Mouse (Mus musculus) lung, embryonic 16.5 days (tissue): ENCODE data around the gene Mesd. TPM values are rescaled to one million over a fixed set of nuclear protein-coding genes. Genes with fewer than 3 reads are reported as not detected.
A peak's percentile ranks its signal among the peaks of the same experiment; 100 is the strongest.

Experiments
- ATAC-seq: fragments of 200-750 bp; cut with Nextera tagmentation; 2 replicates; pipeline ENCODE4 v1.8.0; 2017; ENCODE audit warnings: low read depth, mild to moderate bottlenecking, moderate library complexity
- H3K27ac ChIP-seq: fragments of 300-500 bp; sonication (generic); 2 replicates; pipeline ENCODE4 v1.5.1; 2014; ENCODE audit warnings: mild to moderate bottlenecking, control low read depth, low read length
- H3K27me3 ChIP-seq: fragments of 300-500 bp; sonication (generic); 2 replicates; pipeline ENCODE4 v1.6.1; 2014; ENCODE audit warnings: low read depth, low read length, mixed read lengths; ENCODE audit not compliant: control insufficient read depth, insufficient read depth
- H3K36me3 ChIP-seq: fragments of 300-500 bp; sonication (generic); 2 replicates; pipeline ENCODE4 v1.6.1; 2014; ENCODE audit warnings: low read length; ENCODE audit not compliant: control insufficient read depth, insufficient read depth
- H3K4me1 ChIP-seq: fragments of 300-500 bp; sonication (generic); replicated peaks from 2 replicates; pipeline ENCODE4 v1.6.1; 2014; ENCODE audit warnings: low read length, mixed read lengths; ENCODE audit not compliant: control insufficient read depth, insufficient read depth
- H3K4me2 ChIP-seq: fragments of 300-500 bp; sonication (generic); 2 replicates; pipeline ENCODE4 v1.6.1; 2014; ENCODE audit warnings: low read depth, low read length, control low read depth
- H3K4me3 ChIP-seq: fragments of 300-500 bp; sonication (generic); 2 replicates; pipeline ENCODE4 v1.5.1; 2014; ENCODE audit warnings: mild to moderate bottlenecking, low read length, control low read depth
- H3K9ac ChIP-seq: fragments of 300-500 bp; sonication (generic); 2 replicates; pipeline ENCODE4 v1.6.1; 2014; ENCODE audit warnings: low read length, control low read depth
- H3K9me3 ChIP-seq: fragments of 300-500 bp; sonication (generic); 2 replicates; pipeline ENCODE4 v1.6.1; 2016; ENCODE audit warnings: low read length; ENCODE audit not compliant: control insufficient read depth
- WGBS: fragments of 180-500 bp; shearing (Covaris S2); extraction: QIAGEN DNeasy Blood & Tissue Kit; methylation state at CpG from one replicate; pipeline ENCODE4 v1.1.7; 2014; 5-methylcytosine and 5-hydroxymethylcytosine counted together
- polyA plus RNA-seq: library from polyadenylated mRNA; unstranded; fragments of >200 nt; fragmentation: Nextera tagmentation; extraction: Ambion mirVana; gene quantifications from 2 replicates; pipeline ENCODE4 v1.2.1, GENCODE M21; 2015

Gene Mesd
- polyA plus RNA-seq, 1 experiment from 2014 or later: 132 TPM

DNA sequence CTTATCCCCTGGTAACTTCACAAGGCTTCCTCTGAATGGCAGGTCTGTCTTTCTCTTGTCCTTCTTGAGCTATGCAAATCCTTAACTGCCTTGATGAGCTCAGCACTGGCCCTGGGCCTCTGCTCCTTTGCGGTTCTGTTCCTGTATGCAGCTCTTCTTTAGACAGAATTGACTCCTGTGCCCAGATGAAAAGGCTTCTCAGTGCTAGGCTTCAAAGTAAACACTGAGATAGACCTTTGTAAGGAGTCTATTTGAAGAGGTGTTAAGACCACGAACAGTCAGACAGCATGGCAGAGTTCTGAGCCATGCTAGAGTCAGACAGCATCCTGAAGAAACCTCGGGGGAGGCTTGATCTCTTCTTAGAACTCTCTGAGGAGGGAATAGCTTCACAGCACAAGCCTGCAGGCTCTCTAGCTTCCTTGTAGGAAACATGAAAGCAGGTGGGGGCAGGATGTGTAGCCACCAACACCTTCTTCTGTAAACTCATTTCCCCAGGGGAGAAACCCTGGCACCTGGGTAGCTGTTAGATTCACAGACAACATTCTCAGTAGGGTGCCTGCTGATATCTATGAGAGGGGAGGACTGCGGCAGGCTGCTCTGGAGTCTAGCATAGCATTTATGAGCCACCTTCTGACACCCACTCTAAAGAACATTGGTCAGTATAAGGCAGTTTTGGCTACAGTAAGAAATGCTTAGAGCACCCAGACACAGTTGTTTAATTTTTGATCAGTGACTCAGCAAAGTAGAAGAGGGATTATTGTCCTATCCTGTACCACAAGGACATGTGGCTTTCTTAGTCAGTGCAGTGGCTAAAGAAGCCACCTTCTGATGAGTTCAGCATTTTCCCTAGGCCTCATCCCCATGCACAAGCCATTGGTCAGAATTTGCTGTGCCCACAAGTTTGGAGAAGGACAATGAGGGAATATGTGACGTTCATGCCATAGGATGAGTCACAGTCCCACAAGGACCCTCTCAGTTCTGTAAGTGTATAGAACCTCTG is 31.6 kb upstream of the Mesd start:
- Histone ChIP-seq H3K4me2 (no peak overlapping the region), H3K36me3 (no peaks in the 10 kb centered on the region), H3K4me1 (peaks cover 3% of the 10 kb centered on the region), H3K4me3 (no peak overlapping the region), H3K27ac (no peak overlapping the region), H3K27me3 (no peaks in the 10 kb centered on the region), H3K9ac (no peak overlapping the region), H3K9me3 (no peaks in the 10 kb centered on the region)
- WGBS: 43% methylated on average over 5 of the region's 5 CpGs
- no peak for ATAC-seq

DNA sequence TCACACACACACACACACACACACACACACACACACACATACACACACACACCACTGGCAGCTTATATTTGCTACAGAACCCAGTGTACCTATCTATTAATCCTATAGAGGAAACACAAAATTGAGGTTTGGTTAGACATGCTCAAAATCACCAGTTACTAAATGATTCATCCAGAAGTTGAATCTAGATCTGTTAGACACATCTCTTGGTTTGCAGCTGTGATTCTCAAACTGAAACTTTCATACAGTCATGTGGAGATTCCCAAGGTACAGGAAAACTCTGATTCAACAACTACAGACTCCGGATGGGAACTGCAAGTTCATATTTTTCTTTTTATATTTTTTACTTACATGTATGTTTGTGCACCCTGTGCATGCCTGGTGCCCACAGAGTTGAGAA is 29.1 kb upstream of the Mesd start:
- Histone ChIP-seq H3K4me3 (no peak overlapping the region), H3K36me3 (no peaks in the 10 kb centered on the region), H3K4me1 (no peaks in the 10 kb centered on the region; the same call in 1 of the 2 replicates), H3K4me2 (no peak overlapping the region), H3K9ac (no peak overlapping the region), H3K27ac (no peak overlapping the region), H3K27me3 (no peaks in the 10 kb centered on the region), H3K9me3 (no peaks in the 10 kb centered on the region)
- no peak for ATAC-seq
- WGBS: 93% methylated on average over 1 of the region's 1 CpGs

DNA sequence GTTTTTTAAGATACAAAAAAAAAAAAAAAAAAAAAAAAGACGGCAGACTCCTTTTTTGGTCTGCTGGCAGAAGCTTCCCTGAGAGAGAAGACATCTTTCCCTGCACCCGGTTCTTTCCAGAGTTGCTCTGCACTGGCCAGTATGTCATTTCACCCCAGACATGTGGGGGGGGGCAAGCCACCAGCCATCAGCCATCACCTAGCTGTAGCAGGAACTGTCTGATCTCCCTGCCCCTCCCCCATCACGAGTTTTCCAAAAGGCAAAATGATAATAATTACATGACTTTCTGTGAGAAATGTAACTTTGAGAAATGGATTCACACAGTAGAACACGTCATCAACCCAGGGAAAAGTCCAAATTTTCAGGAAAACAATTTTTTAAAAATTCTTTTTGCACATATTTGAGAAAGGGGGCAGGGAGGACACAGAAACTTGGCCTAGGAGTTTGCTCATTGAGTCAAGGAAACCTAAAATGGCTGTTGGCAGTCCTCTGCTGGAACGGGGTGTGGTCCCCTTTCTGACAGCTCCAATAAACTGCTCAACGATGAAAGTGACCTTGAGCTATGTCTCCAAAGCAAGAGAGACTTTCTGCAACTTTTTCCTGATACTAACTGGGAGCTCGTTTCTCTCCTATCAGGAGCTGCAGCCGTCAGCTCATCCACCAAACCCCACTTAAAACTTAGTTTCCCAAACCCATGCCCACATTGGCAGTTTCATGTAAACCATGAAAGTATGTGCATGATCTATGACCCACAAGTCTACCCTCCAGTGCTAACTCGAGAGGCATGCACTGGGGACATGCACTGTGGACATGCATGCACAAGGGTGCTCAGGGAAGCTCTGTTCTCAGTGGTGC is 27.7 kb upstream of the Mesd start:
- no peak overlapping the region for H3K4me2 ChIP-seq
- peak overlapping the region; percentile 82 for H3K27ac ChIP-seq
- 40% methylated on average over 9 of the region's 9 CpGs for WGBS
- no peak overlapping the region for H3K4me3 ChIP-seq
- peak; percentile 91 for ATAC-seq
- no peaks in the 10 kb centered on the region for H3K9me3 ChIP-seq
- H3K27me3 ChIP-seq: no peaks in the 10 kb centered on the region
- H3K36me3 ChIP-seq: no peaks in the 10 kb centered on the region
- H3K4me1 ChIP-seq: no peaks in the 10 kb centered on the region; the same call in 1 of the 2 replicates
- H3K9ac ChIP-seq: no peak overlapping the region

DNA sequence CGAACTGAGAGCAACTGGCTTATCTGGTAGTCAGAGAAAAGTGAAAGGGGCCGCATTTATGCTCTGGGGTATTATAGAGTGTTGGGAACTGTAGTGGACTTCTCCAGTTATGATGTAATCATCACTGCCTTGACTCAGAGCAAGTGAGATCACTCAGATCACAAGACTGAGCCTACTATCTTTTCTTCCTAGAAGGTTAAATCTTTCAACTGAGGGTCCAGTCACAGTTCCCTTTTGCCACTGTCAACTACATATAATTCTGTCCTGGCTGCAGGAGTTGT is 27.1 kb upstream of the Mesd start:
- Histone ChIP-seq H3K27me3 (no peaks in the 10 kb centered on the region), H3K4me2 (no peak overlapping the region), H3K9me3 (no peaks in the 10 kb centered on the region), H3K27ac (peak overlapping the region; percentile 82), H3K4me3 (no peak overlapping the region), H3K4me1 (no peaks in the 10 kb centered on the region; the same call in 1 of the 2 replicates), H3K9ac (no peak overlapping the region), H3K36me3 (no peaks in the 10 kb centered on the region)
- WGBS: 45% methylated on average over 2 of the region's 2 CpGs
- no peak; the same call in 1 of the 2 replicates for ATAC-seq

DNA sequence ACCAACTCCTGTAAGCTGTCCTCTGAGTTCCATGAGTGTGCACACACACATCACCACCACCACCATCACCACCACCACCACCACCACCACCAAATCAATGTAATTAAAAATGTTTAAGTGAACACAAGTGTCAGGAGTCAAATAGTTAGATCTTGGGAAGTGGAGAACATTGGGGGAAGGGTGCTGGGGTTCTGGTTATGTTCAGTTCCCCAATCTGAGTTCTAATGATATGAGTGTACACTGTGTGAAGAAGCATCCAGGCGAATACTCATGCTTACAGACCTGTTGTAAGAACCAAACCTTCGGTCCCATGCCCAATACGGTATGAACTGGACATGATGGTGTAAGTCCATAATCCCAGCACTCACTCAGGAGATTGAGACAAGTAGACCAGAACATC is 26.3 kb upstream of the Mesd start:
- Histone ChIP-seq H3K9me3 (no peaks in the 10 kb centered on the region), H3K9ac (no peak overlapping the region), H3K4me2 (no peak overlapping the region), H3K36me3 (no peaks in the 10 kb centered on the region), H3K27ac (no peak overlapping the region), H3K4me1 (no peaks in the 10 kb centered on the region; the same call in 1 of the 2 replicates), H3K27me3 (no peaks in the 10 kb centered on the region), H3K4me3 (no peak overlapping the region)
- no peak for ATAC-seq
- 90% methylated on average over 3 of the region's 3 CpGs for WGBS

DNA sequence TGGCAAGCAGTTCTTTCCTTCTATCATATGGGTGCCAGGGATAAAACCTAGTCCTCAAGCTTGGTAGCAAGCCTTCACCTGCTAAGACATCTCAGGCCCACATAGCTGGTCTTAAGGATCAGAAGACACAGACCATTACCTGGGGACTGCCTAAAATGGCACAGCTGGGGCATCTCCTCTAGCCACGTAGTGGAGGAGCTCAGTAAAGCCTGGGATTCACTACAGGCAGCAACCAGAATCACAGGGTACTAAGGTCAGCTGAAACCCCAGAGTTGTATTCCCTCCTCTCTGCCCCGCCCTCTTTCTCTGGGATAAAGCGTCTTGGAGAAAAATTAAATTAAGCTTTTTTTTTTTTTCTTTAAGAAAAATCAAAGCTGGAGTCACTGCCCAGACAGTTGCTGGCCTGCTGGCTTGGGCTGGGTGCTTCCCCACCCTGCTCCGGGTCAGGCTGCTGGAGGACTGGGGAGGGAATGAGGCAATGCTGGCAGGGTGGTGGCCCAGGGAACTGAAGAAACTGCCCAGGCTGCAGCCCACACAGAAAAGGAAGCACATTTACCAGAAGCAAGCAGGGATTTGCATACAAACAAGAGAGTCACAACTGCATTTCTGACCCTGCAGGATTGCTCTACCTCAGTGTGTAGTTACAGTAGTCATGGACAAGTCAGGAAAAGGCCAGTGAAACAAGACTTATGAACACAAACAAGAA is 24.7 kb upstream of the Mesd start:
- H3K4me2 ChIP-seq: no peak overlapping the region
- no peaks in the 10 kb centered on the region for H3K9me3 ChIP-seq
- no peaks in the 10 kb centered on the region for H3K36me3 ChIP-seq
- H3K4me1 ChIP-seq: no peaks in the 10 kb centered on the region; the same call in 1 of the 2 replicates
- H3K27me3 ChIP-seq: no peaks in the 10 kb centered on the region
- no peak overlapping the region for H3K9ac ChIP-seq
- H3K4me3 ChIP-seq: no peak overlapping the region
- H3K27ac ChIP-seq: peak overlapping the region; percentile 37; the same call in 1 of the 2 replicates
- ATAC-seq: peak; percentile 56
- WGBS: 49% methylated on average over 4 of the region's 4 CpGs

DNA sequence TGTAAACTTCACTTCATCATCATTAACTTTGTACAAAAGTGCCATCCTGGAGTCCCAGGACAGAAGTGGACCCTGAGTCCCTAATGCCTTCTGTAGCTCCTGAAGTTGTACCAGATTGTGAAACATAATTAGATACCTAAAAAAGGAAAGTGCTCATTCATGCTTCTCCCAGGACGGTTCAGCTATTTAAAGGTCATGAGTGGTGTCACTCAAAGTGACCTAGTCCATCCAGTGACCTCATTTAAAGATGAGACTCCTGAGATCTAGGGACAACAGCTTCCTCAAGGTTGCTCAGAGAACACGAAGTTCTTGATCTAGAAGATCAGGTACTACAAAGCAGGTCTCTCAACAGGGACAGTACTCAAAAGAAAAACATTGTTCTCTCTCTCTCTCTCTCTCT is 20.7 kb upstream of the Mesd start:
- no peaks in the 10 kb centered on the region for H3K36me3 ChIP-seq
- H3K27ac ChIP-seq: no peak overlapping the region
- H3K9ac ChIP-seq: no peak overlapping the region
- H3K9me3 ChIP-seq: no peaks in the 10 kb centered on the region
- no peak for ATAC-seq
- H3K4me2 ChIP-seq: no peak overlapping the region
- H3K27me3 ChIP-seq: no peaks in the 10 kb centered on the region
- 38% methylated on average over 2 of the region's 2 CpGs for WGBS
- H3K4me1 ChIP-seq: no peaks in the 10 kb centered on the region; the same call in 1 of the 2 replicates
- no peak overlapping the region for H3K4me3 ChIP-seq

DNA sequence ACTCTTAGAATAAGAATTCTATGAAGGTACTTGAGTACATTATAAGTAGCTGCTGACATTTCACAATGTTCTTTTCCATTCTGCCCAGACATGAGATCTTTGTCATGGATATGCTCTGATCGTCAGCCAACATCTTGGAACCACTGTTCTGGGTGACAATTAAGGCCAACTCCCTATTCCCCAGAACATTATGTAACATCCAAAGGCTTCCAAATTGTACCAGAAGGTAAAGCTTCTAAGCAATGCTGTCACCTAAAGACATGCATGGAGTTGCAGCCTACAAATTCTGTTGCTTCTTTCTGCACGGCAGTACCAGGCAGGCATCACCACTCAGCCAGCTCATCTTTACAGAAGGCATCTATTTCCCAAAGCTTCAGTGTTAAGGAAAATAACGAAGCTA is 16.1 kb upstream of the Mesd start:
- Histone ChIP-seq H3K4me1 (peaks cover 4% of the 10 kb centered on the region), H3K36me3 (no peaks in the 10 kb centered on the region), H3K9ac (no peak overlapping the region), H3K9me3 (no peaks in the 10 kb centered on the region), H3K27me3 (no peaks in the 10 kb centered on the region), H3K27ac (no peak overlapping the region), H3K4me2 (no peak overlapping the region), H3K4me3 (no peak overlapping the region)
- 73% methylated on average over 3 of the region's 3 CpGs for WGBS
- peak; percentile 36; the same call in 1 of the 2 replicates for ATAC-seq
